Mouse (Mus musculus): ENCODE measurements around the gene Glce.

The Glce gene

DNA sequence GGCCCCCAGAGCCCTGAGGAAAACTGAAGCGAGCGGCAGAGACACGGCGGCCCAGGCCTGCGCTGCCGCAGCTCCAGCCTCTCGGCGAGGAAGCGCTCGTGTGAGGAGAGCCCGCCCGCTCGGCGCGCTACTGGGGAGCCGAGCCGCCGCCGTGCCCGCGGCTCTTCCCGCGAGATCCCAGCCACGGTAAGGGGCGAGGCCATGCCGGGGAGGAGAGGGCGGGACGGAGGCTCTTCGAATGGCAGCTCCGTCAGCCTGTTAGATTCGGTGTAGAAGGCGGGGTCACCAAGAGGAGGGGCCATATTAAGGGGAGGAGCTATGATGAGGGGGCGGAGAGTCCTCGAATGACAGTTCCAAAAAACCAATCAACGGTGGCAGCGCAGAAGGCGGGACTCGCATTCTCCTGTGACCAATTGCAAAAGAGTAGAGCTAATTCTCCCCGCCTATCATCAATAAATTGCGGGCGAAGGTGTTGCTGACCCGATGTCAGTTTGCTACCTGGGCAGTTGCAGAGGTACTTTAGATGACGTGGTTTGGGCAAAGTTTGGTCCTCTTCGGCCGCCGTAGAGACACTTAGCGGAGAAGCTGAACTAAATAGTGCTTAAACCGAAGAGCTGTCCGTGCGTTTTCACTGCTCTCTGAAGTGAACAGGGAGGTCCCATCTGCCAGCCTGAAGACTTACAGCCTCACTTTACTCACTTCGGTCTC, at the start of gene Glce:
Glce (minus strand) TSS at position 148 of the 708 bp plus-strand sequence.
- DNase-seq (ENCODE audit: low spot score in 2 of 2), result peak; percentile 95

DNA sequence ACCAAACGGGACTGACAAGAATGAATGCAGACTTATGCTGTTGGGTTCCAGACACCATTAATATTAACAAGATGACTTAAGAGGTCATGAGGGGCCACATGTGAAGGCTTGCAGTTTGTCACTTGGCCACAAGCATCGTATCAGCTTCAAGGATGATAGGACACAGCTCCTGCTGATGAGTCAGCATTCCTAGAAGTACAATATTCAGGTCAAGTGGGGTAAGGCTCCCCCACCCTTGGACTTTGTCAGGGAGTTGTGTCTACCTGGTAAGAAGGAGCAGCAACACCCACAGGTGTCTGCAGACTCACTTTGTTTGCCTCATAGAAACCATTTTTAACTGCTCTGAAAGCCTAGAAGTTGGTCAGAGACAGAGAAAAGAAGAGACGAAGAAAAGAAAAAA, 49.8 kb upstream of the Glce start:
- no peak for DNase-seq (ENCODE audit: low spot score in 2 of 2)

DNA sequence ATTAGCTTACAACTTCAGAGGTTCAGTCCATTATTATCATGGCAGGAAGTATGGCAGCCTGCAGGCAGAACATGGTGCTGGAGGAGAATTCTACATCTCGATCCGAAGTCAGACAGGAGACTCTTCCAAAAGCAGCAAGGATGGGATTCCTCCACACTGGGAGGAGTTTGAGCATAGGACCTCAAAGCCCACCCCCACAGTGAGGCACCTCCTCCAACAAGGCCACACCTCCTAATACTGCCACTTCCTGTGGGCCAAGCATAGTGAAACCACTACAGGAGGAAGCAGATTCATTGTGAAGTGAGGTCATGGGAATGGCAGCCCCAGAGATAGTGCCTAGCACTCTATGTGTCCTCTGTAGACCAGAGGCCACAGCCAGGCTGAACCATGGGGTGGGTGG, 48.5 kb upstream of the Glce start:
- DNase-seq (ENCODE audit: low spot score in 2 of 2), result no peak

DNA sequence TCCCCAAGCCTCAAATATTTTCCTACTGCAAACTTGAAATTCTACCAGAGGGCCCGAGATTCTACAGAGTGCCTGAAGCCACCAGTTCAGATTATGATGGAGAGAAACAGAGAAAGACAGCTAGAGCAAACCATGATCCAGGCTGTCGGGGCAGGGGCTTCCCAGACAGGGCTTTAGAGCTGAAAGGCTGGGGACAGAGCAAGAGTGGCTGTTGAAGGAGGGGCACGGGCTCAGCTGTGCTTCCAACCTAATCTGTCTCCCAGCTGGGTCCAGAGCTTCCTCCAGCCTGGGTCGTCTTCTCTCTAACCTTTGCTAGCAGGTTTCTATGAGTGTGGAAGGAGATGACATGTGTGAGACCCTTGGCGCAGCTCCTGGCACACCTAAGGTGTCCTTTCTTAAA, 44.2 kb upstream of the Glce start:
- no peak for DNase-seq (ENCODE audit: low spot score in 2 of 2)

DNA sequence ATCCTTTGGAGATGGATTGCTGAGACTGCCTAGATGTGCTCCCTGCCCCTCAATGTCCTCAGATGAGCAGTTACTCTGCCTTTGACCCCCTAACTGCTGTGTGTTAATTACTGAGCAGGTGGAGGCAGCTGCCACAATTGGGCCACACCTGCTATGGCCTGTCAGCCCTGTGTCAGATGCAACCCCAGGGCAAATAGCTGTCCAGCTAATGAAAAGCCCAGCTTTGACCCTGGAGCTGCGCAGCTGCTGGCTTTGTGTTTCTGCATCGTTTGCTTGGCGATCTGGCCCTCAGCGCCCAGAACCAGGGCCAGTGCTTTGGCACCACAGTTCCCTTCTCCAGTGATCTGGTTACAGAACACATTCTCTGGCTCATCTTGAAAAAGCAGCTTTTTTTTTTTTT, 43.7 kb upstream of the Glce start:
- DNase-seq (ENCODE audit: low spot score in 2 of 2), result no peak

DNA sequence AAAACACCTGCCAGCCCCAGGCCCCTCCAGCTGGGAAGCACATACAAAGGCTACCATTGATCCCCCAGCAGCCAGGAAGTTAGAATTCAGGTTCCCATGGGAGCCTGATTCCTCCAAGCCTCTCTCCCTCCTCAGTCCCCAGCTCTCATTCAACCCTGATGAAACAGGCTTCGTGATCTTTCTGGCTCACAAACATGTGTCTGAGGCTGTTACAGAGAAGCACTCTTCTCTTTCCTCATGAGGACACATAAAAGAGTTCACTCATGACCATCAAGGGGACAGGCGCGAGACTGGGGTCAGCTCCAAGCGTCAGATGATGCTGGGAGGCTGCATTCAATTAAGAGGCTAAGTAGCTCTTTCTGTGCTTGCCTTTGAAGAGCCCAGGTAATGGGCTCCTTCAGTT, 40.4 kb upstream of the Glce start:
- no peak for DNase-seq (ENCODE audit: low spot score in 2 of 2)

DNA sequence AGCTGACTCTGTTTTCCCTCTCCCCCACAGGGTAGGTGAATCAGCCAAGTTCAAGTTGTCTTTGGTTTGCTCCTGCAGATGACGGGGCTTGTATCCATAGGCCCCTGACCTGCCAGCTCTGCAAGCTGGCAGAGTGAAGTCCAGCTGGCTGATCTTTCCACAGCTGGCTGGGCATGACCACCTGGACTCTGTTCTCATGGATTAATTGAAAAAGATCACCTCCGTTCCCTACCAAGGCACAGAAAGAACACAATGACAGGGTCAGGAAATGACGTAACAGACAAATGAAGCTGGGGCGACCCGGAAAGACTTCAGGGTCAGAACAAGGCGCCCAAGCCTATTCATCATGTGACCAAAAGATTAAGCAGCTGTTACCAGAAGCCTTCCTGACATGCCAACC, 38.3 kb upstream of the Glce start:
- no peak for DNase-seq (ENCODE audit: low spot score in 2 of 2)

DNA sequence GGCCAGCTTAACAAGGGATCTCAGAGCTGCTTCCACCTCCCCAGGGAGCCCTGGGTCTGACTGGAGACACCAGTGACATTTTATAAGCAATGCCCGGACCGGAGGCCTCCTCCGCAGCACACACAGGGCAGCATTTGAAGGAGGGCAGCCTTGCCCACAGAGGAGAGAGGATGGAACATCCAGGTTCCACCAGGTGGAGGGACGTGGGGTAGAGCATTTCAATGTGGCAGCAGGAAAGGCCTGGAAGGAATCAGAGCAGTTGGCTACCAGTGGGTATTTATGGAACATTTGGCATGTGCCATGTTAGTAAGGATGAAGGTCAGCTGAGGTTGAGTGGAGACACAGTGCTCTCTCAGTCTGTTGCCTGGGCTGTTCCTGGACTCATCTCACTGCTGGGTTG, 36.3 kb upstream of the Glce start:
- DNase-seq (ENCODE audit: low spot score in 2 of 2), result no peak

DNA sequence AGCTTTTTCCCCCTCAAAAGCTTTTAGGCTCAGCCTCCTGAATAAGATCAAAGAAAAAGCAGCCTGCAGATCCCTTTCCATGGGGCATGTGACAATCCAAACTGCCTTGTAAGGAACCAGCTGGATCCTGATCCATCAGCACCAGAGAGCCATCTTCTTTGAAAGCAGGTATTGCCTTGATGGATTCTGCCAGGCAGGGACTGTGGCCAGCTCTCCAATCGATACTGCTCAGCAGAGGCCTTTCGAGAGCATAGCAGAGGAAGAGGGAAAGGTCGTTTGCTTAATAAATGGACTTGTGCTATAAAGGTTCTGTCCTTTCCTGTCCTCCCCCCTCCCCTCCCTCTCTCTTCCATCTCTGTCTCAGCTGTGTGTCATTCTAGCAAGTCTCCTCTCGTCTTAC, 33.4 kb upstream of the Glce start:
- DNase-seq (ENCODE audit: low spot score in 2 of 2), result no peak

DNA sequence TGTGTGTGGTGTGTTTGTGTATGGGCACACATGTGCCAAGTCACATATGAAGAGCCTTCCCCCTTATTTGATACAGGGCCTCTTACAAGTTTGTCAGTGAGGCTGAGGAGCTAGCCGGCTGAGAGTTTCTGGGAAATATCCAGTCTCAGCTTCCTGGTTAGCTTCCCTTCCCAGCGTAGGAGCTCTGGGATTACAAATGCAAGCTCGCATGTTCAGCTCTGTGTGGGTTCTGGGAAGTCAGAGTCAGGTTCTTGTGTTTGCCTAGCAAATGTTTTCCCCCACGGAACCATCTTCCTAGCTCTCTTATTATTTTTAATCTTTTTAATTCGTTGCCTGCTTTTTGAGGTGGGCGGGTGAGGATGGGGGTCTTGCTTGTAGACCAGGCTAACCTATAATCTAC, 32.9 kb upstream of the Glce start:
- DNase-seq (ENCODE audit: low spot score in 2 of 2), result no peak

DNA sequence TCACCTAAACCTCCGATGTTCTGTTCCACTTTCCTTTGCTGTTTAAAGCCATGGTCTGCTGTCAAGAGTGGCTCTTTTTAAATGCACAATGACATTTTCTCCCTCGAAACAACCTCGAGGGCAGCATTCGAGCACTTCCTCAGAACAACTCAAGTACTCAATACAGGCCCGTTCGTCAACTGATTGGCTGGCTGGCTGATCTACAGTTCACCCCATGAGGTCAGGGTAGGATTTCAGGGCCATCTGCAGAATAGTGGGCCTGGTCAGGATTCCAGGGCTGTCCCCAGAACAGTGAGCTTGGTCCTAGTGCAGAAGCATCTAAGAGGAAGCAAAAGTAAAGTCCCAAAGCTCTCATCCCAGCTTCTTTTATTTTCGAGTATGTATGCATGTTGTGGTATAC, 32.5 kb upstream of the Glce start:
- no peak for DNase-seq (ENCODE audit: low spot score in 2 of 2)

DNA sequence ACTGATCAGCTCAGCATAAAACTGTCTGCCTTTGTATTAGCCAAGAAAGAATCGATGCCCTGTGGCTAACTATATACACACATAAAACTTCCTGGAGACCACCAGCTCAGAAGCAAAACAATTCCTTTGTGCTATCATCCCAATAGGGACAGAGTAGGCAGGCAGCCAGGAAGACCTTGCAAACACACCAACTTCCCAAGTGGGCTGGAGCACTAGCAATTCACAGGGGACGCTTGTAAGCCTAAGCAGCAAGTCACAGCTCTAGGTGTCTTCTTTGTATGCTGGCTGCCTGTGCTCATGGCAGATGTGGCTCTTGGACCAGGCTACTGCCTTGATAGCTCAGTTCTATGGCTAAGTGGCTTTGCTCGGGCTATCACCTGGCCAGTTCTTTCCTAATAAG, 32.1 kb upstream of the Glce start:
- no peak for DNase-seq (ENCODE audit: low spot score in 2 of 2)

DNA sequence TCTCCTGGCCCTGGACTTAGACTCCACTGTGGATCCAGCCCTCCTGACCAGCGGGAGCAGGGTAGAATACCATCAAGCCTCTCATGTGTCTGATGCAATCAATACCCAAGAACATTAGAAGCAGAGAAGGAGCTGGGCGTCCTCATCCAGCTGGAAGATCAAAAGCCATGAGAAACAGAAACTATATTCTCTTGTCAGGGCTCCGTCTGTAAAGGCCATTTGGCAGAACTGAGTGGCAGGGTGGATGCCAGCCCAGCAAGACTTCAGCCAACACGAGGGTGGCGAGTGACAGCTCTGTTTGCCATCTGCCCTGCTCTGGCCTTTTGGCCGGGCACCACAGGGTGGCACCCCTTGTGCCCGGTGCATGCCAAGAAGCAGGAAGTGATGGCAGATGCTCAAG, 30.8 kb upstream of the Glce start:
- DNase-seq (ENCODE audit: low spot score in 2 of 2), result no peak

DNA sequence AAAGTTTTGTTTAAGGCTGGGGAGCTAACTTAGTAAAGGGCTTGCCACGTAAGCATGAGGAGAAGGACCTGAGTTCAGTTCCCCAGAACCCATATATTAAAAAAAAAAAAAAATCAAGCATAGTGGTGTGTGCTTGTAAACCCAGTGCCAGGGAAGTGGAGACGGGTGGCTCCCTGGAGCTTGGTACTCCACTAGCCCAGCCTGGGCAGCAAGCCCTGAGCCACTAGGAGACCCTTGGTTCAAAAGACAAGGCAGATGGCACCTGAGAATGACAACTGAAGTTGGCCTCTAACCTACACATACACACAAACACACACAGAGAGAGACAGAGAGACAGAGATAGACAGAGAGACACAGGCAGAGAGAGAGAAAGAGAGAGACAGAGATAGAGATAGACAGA, 30.1 kb upstream of the Glce start:
- DNase-seq (ENCODE audit: low spot score in 2 of 2), result no peak

DNA sequence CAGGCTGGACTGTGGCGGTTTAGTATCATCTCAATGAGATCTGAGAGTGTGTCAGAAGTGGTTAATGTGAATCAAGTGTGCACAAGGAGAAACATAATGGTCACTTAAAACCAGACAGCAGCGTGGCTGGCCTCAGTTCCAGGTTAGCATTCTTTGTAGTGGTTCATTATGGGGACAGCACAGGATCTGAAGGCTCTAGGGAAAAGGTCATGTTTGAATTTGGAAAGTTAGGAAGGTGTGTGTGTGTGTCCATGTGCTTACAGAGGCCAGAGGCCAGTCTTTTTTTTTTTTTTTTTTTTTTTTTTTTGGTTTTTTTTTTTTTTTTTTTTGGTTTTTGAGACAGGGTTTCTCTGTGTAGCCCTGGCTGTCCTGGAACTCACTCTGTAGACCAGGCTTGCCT, 22.7 kb upstream of the Glce start:
- DNase-seq (ENCODE audit: low spot score in 2 of 2), result no peak

DNA sequence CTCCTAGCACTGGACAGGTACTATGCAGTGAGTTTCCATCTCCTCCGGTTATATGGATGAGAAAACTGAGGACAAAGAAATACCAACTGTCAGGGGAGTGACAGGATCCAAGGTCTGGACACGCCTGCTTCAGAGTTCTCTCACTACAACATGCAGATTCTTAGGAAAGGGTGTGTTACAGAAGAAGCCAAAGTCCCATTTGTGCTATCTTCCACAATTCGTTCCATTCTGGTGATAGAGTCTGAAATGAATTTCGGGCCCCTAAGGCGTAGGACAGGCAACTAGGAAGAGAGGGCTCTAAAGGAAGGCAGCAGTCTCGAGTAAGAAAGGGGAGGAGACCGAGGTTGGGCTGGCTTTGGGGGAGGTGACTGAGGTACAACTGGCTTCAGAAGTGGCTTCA, 21.0 kb upstream of the Glce start:
- DNase-seq (ENCODE audit: low spot score in 2 of 2), result no peak

DNA sequence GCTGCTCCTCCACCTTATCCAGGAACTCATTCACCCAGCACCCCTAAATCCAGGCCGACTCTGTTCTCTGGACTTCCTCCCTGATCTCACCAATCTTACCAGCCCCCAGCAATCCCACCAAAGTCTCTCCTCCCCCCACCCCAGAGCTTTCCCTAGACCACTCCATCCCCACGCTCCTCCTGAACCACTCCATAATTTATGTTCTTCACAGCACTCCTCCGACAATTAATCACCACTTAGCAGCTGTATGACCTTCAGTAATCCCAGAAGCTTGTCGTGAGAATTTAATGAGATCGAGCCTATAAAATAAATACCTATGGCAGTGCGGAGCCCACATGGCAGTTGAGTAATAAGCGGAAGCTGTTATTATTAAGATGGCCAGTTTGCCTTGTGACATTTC, 16.6 kb upstream of the Glce start:
- DNase-seq (ENCODE audit: low spot score in 2 of 2), result no peak

DNA sequence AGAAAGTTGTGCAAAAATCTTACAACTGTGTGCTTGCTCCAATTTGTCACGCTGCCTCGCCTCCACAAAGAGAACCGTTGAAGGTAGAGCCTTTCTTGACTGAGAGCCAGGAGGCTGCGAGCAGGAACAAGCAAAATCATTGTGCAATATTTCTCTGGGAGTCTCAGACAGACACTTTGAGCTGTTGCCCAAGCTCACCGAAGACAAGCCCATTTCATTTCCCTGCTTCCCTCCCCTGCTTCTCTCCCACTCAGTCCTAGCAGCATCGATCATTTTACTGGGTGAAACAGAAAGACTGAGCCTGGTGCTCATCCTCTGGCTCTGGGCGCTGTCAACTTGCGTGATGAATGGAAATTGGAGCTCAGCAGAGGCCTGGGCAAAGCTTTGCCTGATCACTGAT, 14.8 kb upstream of the Glce start:
- no peak for DNase-seq (ENCODE audit: low spot score in 2 of 2)

DNA sequence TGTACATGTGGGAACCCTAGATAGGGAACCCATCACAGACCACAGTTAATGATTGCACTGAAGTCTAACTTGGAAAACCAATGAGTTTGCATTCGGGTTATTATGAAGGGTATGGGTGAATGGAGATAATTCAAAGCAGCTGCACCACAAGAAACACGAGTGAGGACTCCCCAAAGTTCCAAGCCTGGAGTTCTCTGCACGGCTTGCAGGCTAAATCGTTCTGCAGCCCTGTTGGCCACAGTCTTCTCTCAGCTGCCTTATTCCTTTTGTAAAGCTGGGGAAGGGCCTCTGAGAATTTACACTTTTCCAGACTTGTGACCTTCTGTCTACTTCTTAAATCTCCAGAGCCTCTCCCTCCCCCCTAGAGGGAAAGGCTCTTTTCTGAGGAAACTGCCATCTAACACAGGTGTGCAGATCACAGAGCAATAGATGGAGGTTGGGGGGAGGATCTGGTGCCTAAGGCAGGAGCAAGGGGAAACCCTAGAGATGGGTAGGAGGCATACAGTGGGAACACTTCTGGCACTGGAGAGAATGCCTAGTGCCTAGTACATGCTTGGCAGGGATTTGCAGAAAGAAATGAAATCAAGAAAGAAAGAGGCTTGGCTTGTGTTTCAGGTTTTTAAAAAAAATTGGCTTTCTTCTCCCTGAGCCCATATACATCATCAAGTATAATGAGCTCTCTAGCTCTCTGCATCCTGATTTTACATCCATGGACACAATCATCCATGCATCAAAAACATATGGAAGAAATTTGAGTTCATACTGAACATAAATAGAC, 9.7 kb upstream of the Glce start:
- DNase-seq (ENCODE audit: low spot score in 2 of 2), result no peak

DNA sequence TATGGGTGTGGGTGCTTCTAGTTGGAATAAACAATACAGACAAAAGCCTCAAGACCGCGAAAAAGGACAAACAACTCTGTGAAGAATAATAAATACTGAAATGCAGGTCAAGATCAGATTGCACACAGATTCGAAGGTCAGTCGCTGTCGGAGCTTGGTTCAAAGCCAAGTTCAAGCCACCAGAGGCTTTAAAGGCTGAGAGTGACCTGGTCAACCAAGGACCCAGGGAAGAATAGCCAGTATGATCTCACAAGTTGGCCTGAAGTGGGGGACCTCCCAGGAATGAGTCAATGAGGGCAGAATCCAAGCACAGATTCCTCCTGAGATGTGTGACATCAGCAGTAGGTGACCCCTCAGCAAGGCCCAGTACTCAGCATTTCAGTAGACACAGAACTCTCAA, 8.3 kb upstream of the Glce start:
- DNase-seq (ENCODE audit: low spot score in 2 of 2), result no peak

DNA sequence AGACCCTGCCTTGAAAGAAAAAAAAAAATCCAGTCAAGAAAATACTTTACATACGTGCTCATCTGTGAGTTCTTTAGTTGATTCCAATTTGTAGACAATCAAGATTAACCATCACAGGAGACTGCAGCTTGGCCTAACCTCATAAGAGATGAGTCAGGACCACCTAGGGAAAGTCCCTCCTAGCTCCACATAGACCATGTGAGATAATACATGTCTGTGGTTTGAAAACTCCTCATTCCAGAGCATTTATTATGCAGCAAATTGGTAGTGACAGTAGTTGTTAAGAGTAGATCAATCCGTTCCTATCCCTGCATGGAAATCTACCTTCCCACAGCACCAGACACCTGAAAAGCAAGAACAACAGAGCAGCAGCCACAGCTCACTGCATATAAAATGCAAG, 5.6 kb upstream of the Glce start:
- DNase-seq (ENCODE audit: low spot score in 2 of 2), result no peak

DNA sequence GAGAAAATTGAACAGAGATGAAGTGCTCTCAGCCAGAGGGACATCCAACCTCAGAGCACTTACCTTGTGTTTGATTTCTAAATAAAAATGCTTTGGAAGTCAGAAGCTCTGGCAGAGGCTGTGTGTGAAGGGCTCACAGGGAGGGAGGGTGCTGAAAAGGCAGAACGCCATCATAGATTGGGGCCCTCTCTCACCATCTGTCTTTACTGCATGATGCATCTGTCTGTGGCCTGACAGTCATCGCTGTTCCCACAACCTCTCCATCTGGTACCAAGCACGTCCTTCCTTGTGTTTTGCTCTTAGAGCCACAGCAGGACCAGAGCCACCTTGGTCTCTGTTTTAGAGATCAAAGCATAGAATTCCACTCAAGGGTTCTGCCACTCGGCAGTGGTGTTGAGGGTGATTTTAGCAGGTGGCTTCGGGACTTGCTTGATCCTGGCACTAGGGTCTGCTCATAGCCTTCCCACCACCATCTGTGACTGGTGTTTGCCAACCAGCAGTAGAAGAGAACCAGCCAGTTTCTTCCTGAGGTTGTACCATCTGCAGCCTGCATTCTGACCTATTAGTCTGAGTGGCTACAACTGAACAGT, 3.6 kb upstream of the Glce start:
- DNase-seq (ENCODE audit: low spot score in 2 of 2), result no peak

DNA sequence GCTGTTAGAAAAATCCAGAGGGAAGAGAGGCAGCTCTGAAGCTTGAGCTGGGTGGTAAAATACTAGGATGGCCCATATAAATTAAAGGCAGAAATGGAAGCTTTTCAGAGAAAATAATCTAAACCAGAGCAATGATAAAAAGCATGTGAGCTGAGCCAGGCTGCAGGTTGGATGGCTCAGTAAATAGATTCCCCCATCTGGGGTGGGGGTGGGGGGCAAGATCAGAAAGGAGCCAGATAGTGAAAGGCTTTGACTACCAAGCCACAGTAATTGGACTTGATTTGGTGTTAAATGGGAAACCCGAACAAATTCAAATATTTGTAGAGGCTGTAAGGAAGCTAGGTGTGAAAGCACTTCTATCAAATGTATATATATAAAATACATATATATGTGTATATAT, 1.8 kb upstream of the Glce start:
- DNase-seq (ENCODE audit: low spot score in 2 of 2), result no peak
